Mouse (Mus musculus): Measurements from ENCODE around the gene Ets2.

DNA sequence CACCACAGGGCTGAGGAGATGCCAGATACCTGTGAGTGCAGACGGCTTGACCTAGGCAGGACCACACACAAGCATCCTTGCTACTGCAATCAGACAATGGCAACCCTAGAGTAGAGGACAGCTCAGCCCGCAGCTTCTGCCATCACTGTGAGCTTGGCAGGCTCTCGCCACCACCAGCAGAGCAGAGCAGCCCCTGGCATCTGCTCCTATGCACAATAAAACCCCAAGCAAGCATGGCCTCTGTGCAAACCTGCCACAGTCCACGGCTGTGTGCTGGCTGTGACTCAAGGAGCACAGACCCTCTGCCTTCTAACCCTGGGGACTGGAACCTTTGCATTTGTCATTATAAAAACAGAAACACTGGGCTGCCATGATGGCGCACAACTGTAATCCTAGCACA lies 41.0 kb upstream of the Ets2 start:
- TF ChIP-seq CTCF (IDR thresholded peaks at IDR 0.05; ENCODE audit: extremely low read depth, insufficient read depth, low read length) (no peak), POLR2A (IDR thresholded peaks at IDR 0.05; ENCODE audit: extremely low read depth, insufficient read depth, low read length) (no peak)
